Mouse (Mus musculus): ENCODE results near the gene Ccnf. TPM values are rescaled to one million over a fixed set of nuclear protein-coding genes. Genes with fewer than 3 reads are reported as not detected.

Ccnf gene
- polyA plus RNA-seq, 1 experiment from 2014 or later = 67.1 TPM

DNA sequence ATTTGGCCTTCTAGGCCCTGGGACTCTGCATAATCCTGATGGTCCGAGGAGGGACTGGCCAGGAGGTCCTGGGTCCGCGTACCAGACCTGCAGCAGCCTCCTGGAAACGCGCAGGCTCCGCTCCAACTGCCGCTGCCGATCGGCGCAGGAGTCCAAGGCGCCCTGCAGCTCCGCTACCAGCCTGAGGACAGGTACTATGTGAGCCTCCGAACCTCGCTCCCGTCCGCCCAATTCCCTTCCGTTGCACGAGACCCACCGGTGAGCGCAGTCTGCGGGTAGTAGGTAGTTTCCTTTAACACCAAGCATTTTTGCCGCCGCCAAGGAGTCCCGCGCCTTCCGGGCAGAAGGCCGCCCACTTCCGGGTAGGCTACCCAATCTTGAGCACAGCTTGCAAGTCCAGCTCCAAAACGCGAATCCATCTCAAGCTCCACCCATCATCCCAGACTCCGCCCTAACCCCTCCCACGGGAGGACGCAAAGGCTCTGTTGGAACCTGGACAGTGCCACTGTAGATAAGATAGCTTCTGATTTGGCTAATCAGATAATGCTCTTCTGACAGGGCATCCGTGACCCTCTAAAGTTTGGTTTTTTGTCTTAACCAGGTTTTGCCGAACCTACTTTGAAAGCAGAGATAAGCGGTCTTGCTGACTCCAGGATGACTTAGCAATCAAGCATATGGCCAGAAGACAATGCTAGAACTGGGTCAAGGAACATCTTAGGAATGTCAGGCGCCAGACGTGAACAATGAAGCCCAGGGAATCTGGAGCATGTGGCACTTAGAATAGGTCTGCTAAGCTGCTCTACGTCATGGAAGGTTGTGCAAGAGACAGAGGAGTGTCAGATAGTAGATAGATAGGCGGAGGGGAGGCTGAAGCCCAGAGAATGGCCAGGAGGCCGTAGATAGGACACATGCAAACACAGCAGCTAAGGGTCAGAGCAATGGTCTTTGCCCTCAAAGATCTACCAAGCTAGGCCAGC lies 30.6 kb downstream of the Ccnf start, which contains the start of gene Tedc2:
Gene Tedc2 (minus strand): TSS at position 417 of the 977 bp plus-strand sequence.
- ATAC-seq (ENCODE audit: insufficient number of reproducible peaks, insufficient read depth, low FRiP score, low read depth) = peak; percentile 93

DNA sequence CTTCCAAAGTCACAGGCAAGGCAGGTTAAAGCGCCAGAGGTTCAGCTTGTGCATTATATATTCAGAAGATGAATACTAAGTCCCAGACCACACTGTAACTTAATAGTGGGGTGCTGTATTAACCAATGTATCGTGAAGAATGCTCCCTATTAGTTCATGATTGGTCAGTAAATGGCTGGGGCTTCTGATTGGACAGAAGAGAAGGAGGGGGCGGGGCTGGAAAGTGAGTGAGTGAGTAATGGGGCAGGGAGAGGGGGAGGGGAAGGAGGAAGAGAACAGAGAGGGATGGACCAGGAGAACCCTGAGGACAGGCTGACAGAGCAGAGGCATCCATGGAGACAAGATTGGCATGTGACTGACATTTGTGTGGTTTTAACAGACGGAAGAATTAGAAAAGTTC lies 34.4 kb downstream of the Ccnf start:
- WGBS = 84% methylated on average over 4 of the region's 4 CpGs
- no peak overlapping the region for H3K27ac ChIP-seq (ENCODE audit: low read length)
- no peaks in the 10 kb centered on the region for H3K27me3 ChIP-seq (ENCODE audit: control insufficient read depth, insufficient read depth, low read length)
- H3K9me3 ChIP-seq (ENCODE audit: control insufficient read depth, low read depth, low read length) = no peaks in the 10 kb centered on the region
- no peak for ATAC-seq (ENCODE audit: insufficient number of reproducible peaks, insufficient read depth, low FRiP score, low read depth)
- H3K9ac ChIP-seq (replicated peaks; ENCODE audit: low read depth, low read length) = no peak overlapping the region
- H3K36me3 ChIP-seq (ENCODE audit: control insufficient read depth, insufficient read depth, low read length) = peaks cover 16% of the 10 kb centered on the region; the same call in 1 of the 2 replicates
- H3K4me3 ChIP-seq (ENCODE audit: low read depth, low read length) = no peak overlapping the region
- no peak overlapping the region for H3K4me2 ChIP-seq (replicated peaks; ENCODE audit: low read depth, low read length)
- H3K4me1 ChIP-seq (ENCODE audit: control insufficient read depth, insufficient read depth, low read length) = peaks cover 12% of the 10 kb centered on the region

More for the DNA sequence above, 30.6 kb downstream of the Ccnf start, which contains the start of gene Tedc2:
- H3K4me2 ChIP-seq (replicated peaks; ENCODE audit: low read depth, low read length) = peak within 1 kb of the TSS; percentile 92
- H3K4me3 ChIP-seq (ENCODE audit: low read depth, low read length) = peak within 1 kb of the TSS; percentile 75
- peak within 1 kb of the TSS; percentile 52 for H3K9ac ChIP-seq (replicated peaks; ENCODE audit: low read depth, low read length)
- peaks cover 7% of the 10 kb centered on the region for H3K4me1 ChIP-seq (ENCODE audit: control insufficient read depth, insufficient read depth, low read length)
- H3K36me3 ChIP-seq (ENCODE audit: control insufficient read depth, insufficient read depth, low read length) = peaks cover 42% of the 10 kb centered on the region
- peak within 1 kb of the TSS; percentile 23; the same call in 1 of the 2 replicates for H3K27ac ChIP-seq (ENCODE audit: low read length)
- no peaks in the 10 kb centered on the region for H3K27me3 ChIP-seq (ENCODE audit: control insufficient read depth, insufficient read depth, low read length)
- H3K9me3 ChIP-seq (ENCODE audit: control insufficient read depth, low read depth, low read length) = no peaks in the 10 kb centered on the region
- WGBS = 4% methylated on average over 41 of the region's 41 CpGs

DNA sequence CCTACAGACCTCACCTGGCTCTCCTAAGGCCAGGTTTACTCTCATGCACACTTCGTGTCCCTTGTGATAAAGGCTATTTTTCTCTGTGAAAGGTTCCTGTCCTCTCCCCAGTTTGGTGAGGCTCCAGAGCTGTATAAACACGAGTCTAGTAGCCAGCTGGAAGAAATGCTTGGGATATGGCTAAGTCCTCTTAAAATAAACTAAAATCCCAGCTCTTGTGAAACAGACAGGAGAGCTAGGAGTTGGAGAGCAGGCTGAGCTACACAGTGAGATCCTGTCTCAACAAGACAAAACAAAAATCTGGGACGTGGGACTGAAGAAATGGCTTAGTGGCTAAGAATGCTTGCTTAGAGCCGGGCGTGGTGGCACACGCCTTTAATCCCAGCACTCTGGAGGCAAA lies 38.1 kb downstream of the Ccnf start:
- Histone ChIP-seq H3K36me3 (ENCODE audit: control insufficient read depth, insufficient read depth, low read length) (peaks cover 16% of the 10 kb centered on the region; the same call in 1 of the 2 replicates), H3K9ac (replicated peaks; ENCODE audit: low read depth, low read length) (no peak overlapping the region), H3K4me2 (replicated peaks; ENCODE audit: low read depth, low read length) (no peak overlapping the region), H3K27ac (ENCODE audit: low read length) (peak overlapping the region; percentile 94), H3K4me1 (ENCODE audit: control insufficient read depth, insufficient read depth, low read length) (peaks cover 38% of the 10 kb centered on the region), H3K27me3 (ENCODE audit: control insufficient read depth, insufficient read depth, low read length) (no peaks in the 10 kb centered on the region), H3K4me3 (ENCODE audit: low read depth, low read length) (no peak overlapping the region), H3K9me3 (ENCODE audit: control insufficient read depth, low read depth, low read length) (no peaks in the 10 kb centered on the region)
- no peak for ATAC-seq (ENCODE audit: insufficient number of reproducible peaks, insufficient read depth, low FRiP score, low read depth)
- WGBS = 46% methylated on average over 6 of the region's 6 CpGs

DNA sequence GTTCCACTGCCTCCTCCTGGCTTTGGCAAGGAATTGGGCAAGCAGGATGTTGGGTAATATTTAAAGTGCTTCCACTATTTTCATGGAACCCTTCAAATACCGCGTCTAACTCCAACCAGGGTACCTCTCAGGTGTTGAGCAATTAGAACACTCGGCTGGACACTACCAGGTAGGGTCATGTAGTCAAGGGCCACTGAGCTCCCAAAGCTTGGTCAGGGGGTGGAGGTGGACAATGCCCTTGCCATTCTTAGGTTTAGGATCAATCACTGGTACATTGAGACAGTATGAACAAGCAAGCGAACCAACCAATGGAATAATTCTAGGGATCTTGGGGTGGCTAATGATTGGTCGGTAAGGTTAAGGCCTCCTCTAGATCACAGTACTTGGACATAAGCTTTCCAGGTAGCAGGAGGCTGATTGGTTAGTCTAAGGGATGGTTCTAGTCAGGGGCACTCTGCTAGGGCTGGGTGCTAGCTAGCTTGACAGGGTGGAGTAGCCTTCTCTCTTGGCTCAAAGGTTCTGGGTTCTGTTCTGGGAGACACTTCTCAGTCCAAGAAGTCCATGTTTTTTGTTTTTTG lies 38.8 kb downstream of the Ccnf start:
- H3K4me3 ChIP-seq (ENCODE audit: low read depth, low read length) = peak overlapping the region; percentile 41
- 32% methylated on average over 5 of the region's 5 CpGs for WGBS
- H3K9me3 ChIP-seq (ENCODE audit: control insufficient read depth, low read depth, low read length) = no peaks in the 10 kb centered on the region
- peak overlapping the region; percentile 95 for H3K4me2 ChIP-seq (replicated peaks; ENCODE audit: low read depth, low read length)
- no peaks in the 10 kb centered on the region for H3K27me3 ChIP-seq (ENCODE audit: control insufficient read depth, insufficient read depth, low read length)
- peaks cover 45% of the 10 kb centered on the region for H3K4me1 ChIP-seq (ENCODE audit: control insufficient read depth, insufficient read depth, low read length)
- peaks cover 13% of the 10 kb centered on the region; the same call in 1 of the 2 replicates for H3K36me3 ChIP-seq (ENCODE audit: control insufficient read depth, insufficient read depth, low read length)
- peak overlapping the region; percentile 94; the same call in 1 of the 2 replicates for H3K27ac ChIP-seq (ENCODE audit: low read length)
- no peak for ATAC-seq (ENCODE audit: insufficient number of reproducible peaks, insufficient read depth, low FRiP score, low read depth)
- H3K9ac ChIP-seq (replicated peaks; ENCODE audit: low read depth, low read length) = peak overlapping the region; percentile 25; the same call in 1 of the 2 replicates

DNA sequence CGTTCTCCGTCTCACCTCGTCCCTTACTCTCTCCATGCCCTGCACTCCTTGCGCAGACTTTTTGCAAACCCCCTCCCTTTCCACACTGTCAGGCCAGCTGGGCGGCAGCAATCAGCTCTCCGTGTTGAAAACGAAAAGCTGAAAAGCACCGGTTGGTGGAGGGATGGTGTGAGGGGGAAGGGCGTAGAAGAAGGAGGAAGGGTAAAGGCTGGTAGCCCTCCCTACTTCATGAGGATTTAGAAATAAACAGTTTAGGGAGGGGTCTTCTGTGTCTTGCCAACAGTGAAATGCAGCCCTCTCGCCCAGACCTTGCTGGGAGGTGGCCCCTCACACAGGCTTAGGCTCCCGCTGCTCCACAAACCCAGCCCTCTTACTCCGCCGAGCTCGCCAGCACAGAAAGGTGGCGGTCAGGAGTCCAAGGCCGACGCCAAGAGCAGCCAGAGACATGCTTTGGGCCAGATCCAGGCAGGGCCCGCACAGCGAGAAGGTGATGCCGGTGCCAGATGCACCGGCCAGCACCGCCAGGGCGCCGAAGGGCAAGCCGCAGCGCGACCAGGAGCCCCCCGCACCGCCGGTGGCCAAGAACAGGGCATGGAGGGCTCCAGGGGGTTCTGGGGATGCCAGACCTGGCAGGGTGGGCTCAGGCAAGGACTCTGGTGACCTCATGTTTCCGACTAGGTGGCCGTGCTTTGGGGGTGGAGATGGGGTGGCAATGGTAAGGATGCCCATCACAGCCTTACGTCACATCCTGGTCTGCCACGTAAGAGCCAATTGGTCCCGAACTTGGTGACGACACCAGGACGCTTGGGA lies 39.4 kb downstream of the Ccnf start:
- no peaks in the 10 kb centered on the region for H3K9me3 ChIP-seq (ENCODE audit: control insufficient read depth, low read depth, low read length)
- ATAC-seq (ENCODE audit: insufficient number of reproducible peaks, insufficient read depth, low FRiP score, low read depth) = 0 out of 2 replicates have a peak, but pooled peaks have one; percentile 8
- peak overlapping the region; percentile 41 for H3K4me3 ChIP-seq (ENCODE audit: low read depth, low read length)
- WGBS = 2% methylated on average over 37 of the region's 37 CpGs
- H3K4me1 ChIP-seq (ENCODE audit: control insufficient read depth, insufficient read depth, low read length) = peaks cover 51% of the 10 kb centered on the region
- H3K27me3 ChIP-seq (ENCODE audit: control insufficient read depth, insufficient read depth, low read length) = no peaks in the 10 kb centered on the region
- H3K36me3 ChIP-seq (ENCODE audit: control insufficient read depth, insufficient read depth, low read length) = peaks cover 12% of the 10 kb centered on the region; the same call in 1 of the 2 replicates
- peak overlapping the region; percentile 94 for H3K27ac ChIP-seq (ENCODE audit: low read length)
- peak overlapping the region; percentile 25 for H3K9ac ChIP-seq (replicated peaks; ENCODE audit: low read depth, low read length)
- peak overlapping the region; percentile 95 for H3K4me2 ChIP-seq (replicated peaks; ENCODE audit: low read depth, low read length)

DNA sequence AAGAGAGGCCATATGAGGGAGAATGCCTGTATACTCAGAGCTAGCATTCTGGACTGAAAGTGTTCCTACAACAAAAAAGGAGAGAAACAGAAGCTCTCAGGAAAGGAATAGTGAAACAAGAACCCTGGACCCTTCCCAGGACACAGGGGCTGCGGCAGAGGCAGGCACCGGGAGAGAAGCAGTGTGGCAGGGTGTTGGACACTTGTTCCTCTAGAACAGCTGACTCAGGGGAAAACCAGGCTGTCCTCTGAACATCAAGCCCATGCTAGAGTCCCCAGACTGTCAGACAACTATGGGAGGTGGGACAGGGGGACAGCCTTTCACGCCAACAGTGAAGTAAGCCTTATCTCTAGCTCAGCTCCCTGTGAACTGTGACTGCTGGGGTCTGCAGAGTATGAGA lies 40.7 kb downstream of the Ccnf start:
- H3K9me3 ChIP-seq (ENCODE audit: control insufficient read depth, low read depth, low read length) = no peaks in the 10 kb centered on the region
- H3K36me3 ChIP-seq (ENCODE audit: control insufficient read depth, insufficient read depth, low read length) = peaks cover 5% of the 10 kb centered on the region; the same call in 1 of the 2 replicates
- no peaks in the 10 kb centered on the region for H3K27me3 ChIP-seq (ENCODE audit: control insufficient read depth, insufficient read depth, low read length)
- ATAC-seq (ENCODE audit: insufficient number of reproducible peaks, insufficient read depth, low FRiP score, low read depth) = no peak
- WGBS = 82% methylated on average over 3 of the region's 3 CpGs
- H3K4me2 ChIP-seq (replicated peaks; ENCODE audit: low read depth, low read length) = no peak overlapping the region
- H3K9ac ChIP-seq (replicated peaks; ENCODE audit: low read depth, low read length) = no peak overlapping the region
- no peak overlapping the region for H3K4me3 ChIP-seq (ENCODE audit: low read depth, low read length)
- peaks cover 61% of the 10 kb centered on the region for H3K4me1 ChIP-seq (ENCODE audit: control insufficient read depth, insufficient read depth, low read length)
- peak overlapping the region; percentile 94 for H3K27ac ChIP-seq (ENCODE audit: low read length)

DNA sequence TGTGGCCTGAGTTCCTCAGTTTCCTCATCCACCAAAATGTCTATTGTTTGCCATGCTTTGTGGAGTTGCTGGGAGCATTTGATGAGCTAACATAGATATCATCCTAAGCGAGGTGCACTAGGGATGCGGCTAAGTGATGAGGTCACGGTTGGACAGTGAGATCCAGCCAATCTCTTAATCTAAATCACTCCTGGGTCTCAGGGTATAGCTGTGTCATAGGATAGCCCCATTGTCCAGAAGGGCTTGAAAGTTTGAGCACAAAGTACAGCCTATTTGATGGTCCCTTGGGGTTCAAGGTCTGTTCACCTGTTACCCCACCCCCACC lies 41.4 kb downstream of the Ccnf start:
- Histone ChIP-seq H3K36me3 (ENCODE audit: control insufficient read depth, insufficient read depth, low read length) (no peaks in the 10 kb centered on the region), H3K27ac (ENCODE audit: low read length) (peak overlapping the region; percentile 94), H3K4me1 (ENCODE audit: control insufficient read depth, insufficient read depth, low read length) (peaks cover 63% of the 10 kb centered on the region), H3K4me3 (ENCODE audit: low read depth, low read length) (no peak overlapping the region), H3K9me3 (ENCODE audit: control insufficient read depth, low read depth, low read length) (no peaks in the 10 kb centered on the region), H3K4me2 (replicated peaks; ENCODE audit: low read depth, low read length) (peak overlapping the region; percentile 89; the same call in 1 of the 2 replicates), H3K27me3 (ENCODE audit: control insufficient read depth, insufficient read depth, low read length) (no peaks in the 10 kb centered on the region), H3K9ac (replicated peaks; ENCODE audit: low read depth, low read length) (no peak overlapping the region)
- no peak for ATAC-seq (ENCODE audit: insufficient number of reproducible peaks, insufficient read depth, low FRiP score, low read depth)
- WGBS = 63% methylated on average over 3 of the region's 3 CpGs

Measured in stomach, embryonic 14.5 days (tissue).